Mouse (Mus musculus): Measurements from ENCODE around the gene Fcrl1.

- TF ChIP-seq CTCF (IDR thresholded peaks at IDR 0.05; ENCODE audit: low read depth, low read length): peak; percentile 61
- TF ChIP-seq EP300 (IDR thresholded peaks at IDR 0.05; ENCODE audit: insufficient read depth, low read depth, low read length): no peak
Observed at GRCm38 (mm10) chr3:87408171-87408570, 32.0 kb downstream of the Fcrl1 start.

Data from ES-Bruce4 (cell line).